Mouse (Mus musculus) heart, embryonic 15.5 days (tissue): Measurements from ENCODE around the gene Nbea. TPM values are rescaled to one million over a fixed set of nuclear protein-coding genes. Genes with fewer than 3 reads are reported as not detected.

Source experiments
- ATAC-seq: fragments of 200-750 bp; cut with Nextera tagmentation; replicated peaks from 2 replicates; pipeline ENCODE4 v1.8.0; 2017; ENCODE audit warnings: low read depth, moderate TSS enrichment; ENCODE audit not compliant: insufficient number of reproducible peaks, insufficient read depth, low FRiP score
- H3K27ac ChIP-seq: fragments of 300-500 bp; sonication (generic); 2 replicates; pipeline ENCODE4 v1.5.1; 2015; ENCODE audit warnings: mild to moderate bottlenecking, inconsistent platforms
- H3K27me3 ChIP-seq: fragments of 300-500 bp; sonication (generic); 2 replicates; pipeline ENCODE4 v1.6.1; 2015; ENCODE audit warnings: inconsistent platforms
- H3K36me3 ChIP-seq: fragments of 300-500 bp; sonication (generic); 2 replicates; pipeline ENCODE4 v1.6.1; 2015; ENCODE audit warnings: mild to moderate bottlenecking, inconsistent platforms
- H3K4me1 ChIP-seq: fragments of 300-500 bp; sonication (generic); replicated peaks from 2 replicates; pipeline ENCODE4 v1.6.1; 2015; ENCODE audit warnings: inconsistent platforms
- H3K4me2 ChIP-seq: fragments of 300-500 bp; sonication (generic); 2 replicates; pipeline ENCODE4 v1.6.1; 2015; ENCODE audit warnings: inconsistent platforms, mild to moderate bottlenecking, moderate library complexity
- H3K4me3 ChIP-seq: fragments of 300-500 bp; sonication (generic); 2 replicates; pipeline ENCODE4 v1.5.1; 2015; ENCODE audit warnings: mild to moderate bottlenecking, inconsistent platforms
- H3K9ac ChIP-seq: fragments of 300-500 bp; sonication (generic); 2 replicates; pipeline ENCODE4 v1.6.1; 2015; ENCODE audit warnings: mild to moderate bottlenecking, inconsistent platforms
- H3K9me3 ChIP-seq: fragments of 300-500 bp; sonication (generic); replicated peaks from 2 replicates; pipeline ENCODE4 v1.6.1; 2016; ENCODE audit warnings: inconsistent platforms
- WGBS: fragments of 180-500 bp; shearing (Covaris S2); methylation state at CpG from one replicate; pipeline ENCODE4 v1.1.7; 2015; ENCODE audit warnings: mixed read lengths; 5-methylcytosine and 5-hydroxymethylcytosine counted together
- polyA plus RNA-seq: library from polyadenylated mRNA; unstranded; fragments of >200 nt; fragmentation: Nextera tagmentation; extraction: Ambion mirVana; gene quantifications from 2 replicates; pipeline ENCODE4 v1.2.1, GENCODE M21; 2015

The Nbea gene
- polyA plus RNA-seq, 1 experiment from 2014 or later, result 6.7 TPM

DNA sequence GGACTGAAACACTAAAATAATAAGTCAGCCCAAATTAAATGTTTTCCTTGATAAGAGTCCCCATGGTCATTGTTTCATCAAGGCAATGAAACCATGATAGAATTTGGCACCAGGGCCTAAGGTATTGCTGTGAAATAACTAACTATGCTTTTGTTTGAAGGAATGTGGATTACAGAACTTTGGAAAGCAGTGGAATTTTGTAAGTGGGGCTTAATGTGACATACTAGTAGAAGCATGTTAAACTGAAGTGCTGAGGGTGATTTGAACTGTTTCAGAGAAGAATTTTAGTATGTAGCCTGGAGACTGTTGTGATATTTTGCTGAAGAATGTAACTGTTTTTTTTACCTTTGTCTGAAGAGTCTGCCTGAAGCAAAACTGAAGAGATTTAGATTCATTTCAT lies 66.9 kb downstream of the Nbea start:
- Histone ChIP-seq H3K4me2 (no peak overlapping the region), H3K9ac (no peak overlapping the region), H3K4me1 (no peaks in the 10 kb centered on the region), H3K27ac (no peak overlapping the region), H3K27me3 (no peaks in the 10 kb centered on the region), H3K4me3 (no peak overlapping the region), H3K36me3 (no peaks in the 10 kb centered on the region), H3K9me3 (no peaks in the 10 kb centered on the region)
- no peak for ATAC-seq

DNA sequence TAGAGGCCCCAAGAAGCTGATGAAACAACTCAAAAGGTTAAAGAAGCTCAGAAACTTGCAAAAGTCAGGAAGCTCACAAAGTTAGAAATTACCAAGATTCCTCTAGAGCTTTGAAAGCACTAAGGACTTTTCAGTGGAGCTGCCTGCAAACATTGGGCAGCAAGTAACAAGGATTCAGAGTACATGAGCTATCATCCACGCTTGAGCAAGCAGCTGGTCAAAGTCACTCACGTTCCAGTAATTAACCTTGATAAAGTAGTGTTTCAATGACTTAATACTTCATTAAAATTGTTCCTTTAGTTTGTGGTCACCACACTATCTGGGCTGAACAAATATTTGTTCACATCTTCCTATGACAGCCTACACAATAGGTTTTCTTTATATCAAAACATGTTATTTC lies 75.4 kb downstream of the Nbea start:
- Histone ChIP-seq H3K4me1 (no peaks in the 10 kb centered on the region), H3K4me3 (no peak overlapping the region), H3K4me2 (no peak overlapping the region), H3K9me3 (no peaks in the 10 kb centered on the region), H3K36me3 (no peaks in the 10 kb centered on the region), H3K27ac (no peak overlapping the region), H3K9ac (no peak overlapping the region), H3K27me3 (no peaks in the 10 kb centered on the region)
- ATAC-seq, result no peak
- WGBS, result 68% methylated on average over 2 of the region's 2 CpGs

DNA sequence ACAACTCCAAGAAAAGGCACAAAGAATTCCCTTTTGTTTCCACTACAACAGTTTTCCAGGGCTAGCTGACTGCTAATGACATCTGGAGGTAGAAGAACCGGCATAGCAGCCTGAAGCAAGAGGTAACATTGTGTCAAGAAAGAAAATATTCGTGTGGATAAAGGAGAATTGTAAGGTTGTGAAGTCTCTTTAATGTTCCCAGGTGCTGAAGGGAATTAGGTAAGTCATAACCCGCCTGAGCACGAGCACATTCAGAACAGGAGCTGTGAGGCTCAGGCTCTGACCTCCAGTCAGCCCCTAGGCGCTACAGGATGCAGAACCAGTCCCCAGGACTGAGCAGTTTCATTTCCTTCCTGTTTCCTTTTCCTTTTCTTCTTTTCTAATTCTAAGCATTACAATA lies 86.4 kb downstream of the Nbea start:
- H3K27ac ChIP-seq, result peak overlapping the region; percentile 28; the same call in 1 of the 2 replicates
- no peaks in the 10 kb centered on the region; the same call in 1 of the 2 replicates for H3K4me1 ChIP-seq
- no peak overlapping the region for H3K4me2 ChIP-seq
- no peak overlapping the region for H3K4me3 ChIP-seq
- H3K9me3 ChIP-seq, result no peaks in the 10 kb centered on the region
- H3K36me3 ChIP-seq, result no peaks in the 10 kb centered on the region
- no peak for ATAC-seq
- WGBS, result 39% methylated on average over 5 of the region's 5 CpGs
- H3K27me3 ChIP-seq, result no peaks in the 10 kb centered on the region
- H3K9ac ChIP-seq, result no peak overlapping the region

DNA sequence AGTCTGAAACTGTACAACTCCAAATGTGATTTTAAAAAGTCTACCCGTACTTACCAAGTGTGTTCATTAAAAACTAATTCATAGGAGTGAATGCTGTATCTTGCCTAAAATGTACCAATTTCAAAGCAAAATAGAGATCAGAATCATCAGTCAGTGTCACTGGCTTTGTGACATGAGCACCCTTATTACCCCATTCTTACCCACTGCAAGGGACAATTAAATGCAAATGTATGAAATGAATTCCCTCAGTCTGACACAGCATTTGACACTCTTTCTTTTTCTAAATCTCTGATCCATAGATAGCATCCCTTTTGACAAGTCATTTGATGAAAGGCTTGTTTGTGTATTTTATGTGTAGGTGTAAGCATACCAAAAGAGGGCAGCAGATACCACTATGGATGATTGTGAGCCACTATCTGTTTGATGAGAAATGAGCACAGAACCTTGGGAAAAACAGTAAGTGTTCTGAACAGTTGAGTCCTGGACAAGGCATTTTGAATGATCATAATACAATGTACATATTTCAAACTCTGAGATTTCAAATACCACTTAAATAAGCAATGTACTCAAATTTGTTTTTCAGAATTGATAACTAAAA lies 104.4 kb downstream of the Nbea start:
- Histone ChIP-seq H3K36me3 (no peaks in the 10 kb centered on the region; the same call in 1 of the 2 replicates), H3K27me3 (no peaks in the 10 kb centered on the region), H3K9me3 (no peaks in the 10 kb centered on the region), H3K27ac (no peak overlapping the region), H3K4me2 (no peak overlapping the region), H3K4me1 (no peaks in the 10 kb centered on the region), H3K4me3 (no peak overlapping the region), H3K9ac (no peak overlapping the region)
- no peak for ATAC-seq
- WGBS, result 82% methylated on average over 1 of the region's 1 CpGs

DNA sequence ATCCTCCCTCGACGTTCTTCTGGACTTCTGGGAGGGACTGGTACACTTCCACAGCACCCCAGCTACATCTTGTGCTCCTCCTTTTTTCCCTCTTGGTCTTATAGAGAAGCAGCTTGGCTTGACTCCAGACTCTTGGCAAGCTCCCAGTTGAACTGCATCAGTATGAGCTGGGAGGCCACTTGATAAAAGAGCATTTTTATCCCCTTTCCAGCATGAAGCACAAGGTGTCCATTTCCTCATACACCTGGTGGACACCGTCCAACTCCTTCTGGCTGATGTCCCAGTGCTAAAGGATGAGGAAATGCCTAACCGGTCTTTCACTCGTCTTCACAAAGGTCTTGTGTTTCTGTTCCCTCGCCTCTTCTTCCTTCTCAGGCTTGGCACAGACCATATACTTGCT lies 115.7 kb downstream of the Nbea start:
- Histone ChIP-seq H3K9ac (no peak overlapping the region), H3K4me2 (no peak overlapping the region), H3K9me3 (no peaks in the 10 kb centered on the region), H3K4me3 (no peak overlapping the region), H3K27ac (no peak overlapping the region), H3K36me3 (no peaks in the 10 kb centered on the region), H3K27me3 (no peaks in the 10 kb centered on the region), H3K4me1 (peaks cover 2% of the 10 kb centered on the region; the same call in 1 of the 2 replicates)
- 49% methylated on average over 6 of the region's 6 CpGs for WGBS
- no peak for ATAC-seq

DNA sequence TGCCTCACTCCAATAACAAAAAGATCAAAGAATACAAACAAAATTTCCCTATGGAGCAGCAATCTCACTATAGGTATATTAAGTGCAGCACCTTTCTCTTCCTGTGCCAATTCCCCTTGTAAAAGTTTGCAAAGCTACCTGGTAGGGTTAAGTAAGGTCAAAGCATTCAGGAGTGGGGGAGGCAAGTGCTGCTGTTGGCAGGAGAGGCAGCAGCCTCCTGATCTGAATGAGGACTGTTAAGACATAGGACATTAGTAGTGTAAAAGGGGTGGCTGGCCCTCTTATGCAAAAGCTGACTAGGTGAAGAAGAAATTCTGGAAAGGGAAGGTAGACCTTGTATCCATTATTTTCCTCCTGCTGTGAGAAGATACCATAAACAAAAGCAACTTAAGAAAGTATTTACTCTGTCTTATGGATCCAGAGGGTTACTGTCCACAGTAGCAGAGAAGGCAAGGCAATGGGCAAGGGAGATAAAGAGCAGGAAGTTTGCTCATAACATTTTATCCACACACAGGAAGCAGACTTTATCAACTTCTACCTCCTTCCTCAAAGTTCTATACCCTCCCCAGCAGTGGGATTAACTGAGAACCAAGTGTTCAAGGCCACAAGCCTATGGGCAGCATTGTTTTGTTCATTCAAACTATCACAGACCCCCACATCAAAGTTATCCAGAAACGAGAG lies 117.0 kb downstream of the Nbea start:
- peaks cover 2% of the 10 kb centered on the region; the same call in 1 of the 2 replicates for H3K4me1 ChIP-seq
- ATAC-seq, result no peak
- H3K36me3 ChIP-seq, result no peaks in the 10 kb centered on the region
- H3K27me3 ChIP-seq, result no peaks in the 10 kb centered on the region
- no peaks in the 10 kb centered on the region for H3K9me3 ChIP-seq
- no peak overlapping the region for H3K27ac ChIP-seq
- H3K9ac ChIP-seq, result no peak overlapping the region
- 81% methylated on average over 1 of the region's 1 CpGs for WGBS
- no peak overlapping the region for H3K4me2 ChIP-seq
- no peak overlapping the region for H3K4me3 ChIP-seq

DNA sequence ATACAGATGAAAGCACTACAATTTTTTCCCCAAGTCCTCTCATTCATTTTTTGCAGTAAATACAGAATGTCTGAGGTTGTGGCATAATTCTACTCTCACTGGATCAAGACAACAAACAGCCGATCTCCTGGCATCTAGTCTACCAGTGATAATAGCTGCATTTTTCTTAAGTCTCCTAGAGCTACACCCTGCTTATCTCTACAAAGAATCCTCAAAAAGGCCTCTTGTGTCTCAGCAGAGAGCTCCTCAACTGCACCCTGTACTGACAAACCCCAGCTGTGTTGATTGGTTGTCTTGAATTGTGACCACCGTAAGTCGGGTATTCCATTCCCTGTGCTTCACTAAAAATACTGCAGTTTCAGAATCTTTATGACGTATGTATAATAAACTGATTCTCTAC lies 118.3 kb downstream of the Nbea start:
- Histone ChIP-seq H3K4me3 (no peak overlapping the region), H3K4me2 (no peak overlapping the region), H3K36me3 (no peaks in the 10 kb centered on the region), H3K27ac (no peak overlapping the region), H3K9ac (no peak overlapping the region), H3K4me1 (peaks cover 2% of the 10 kb centered on the region; the same call in 1 of the 2 replicates), H3K27me3 (no peaks in the 10 kb centered on the region), H3K9me3 (no peaks in the 10 kb centered on the region)
- 69% methylated on average over 4 of the region's 4 CpGs for WGBS
- no peak for ATAC-seq

DNA sequence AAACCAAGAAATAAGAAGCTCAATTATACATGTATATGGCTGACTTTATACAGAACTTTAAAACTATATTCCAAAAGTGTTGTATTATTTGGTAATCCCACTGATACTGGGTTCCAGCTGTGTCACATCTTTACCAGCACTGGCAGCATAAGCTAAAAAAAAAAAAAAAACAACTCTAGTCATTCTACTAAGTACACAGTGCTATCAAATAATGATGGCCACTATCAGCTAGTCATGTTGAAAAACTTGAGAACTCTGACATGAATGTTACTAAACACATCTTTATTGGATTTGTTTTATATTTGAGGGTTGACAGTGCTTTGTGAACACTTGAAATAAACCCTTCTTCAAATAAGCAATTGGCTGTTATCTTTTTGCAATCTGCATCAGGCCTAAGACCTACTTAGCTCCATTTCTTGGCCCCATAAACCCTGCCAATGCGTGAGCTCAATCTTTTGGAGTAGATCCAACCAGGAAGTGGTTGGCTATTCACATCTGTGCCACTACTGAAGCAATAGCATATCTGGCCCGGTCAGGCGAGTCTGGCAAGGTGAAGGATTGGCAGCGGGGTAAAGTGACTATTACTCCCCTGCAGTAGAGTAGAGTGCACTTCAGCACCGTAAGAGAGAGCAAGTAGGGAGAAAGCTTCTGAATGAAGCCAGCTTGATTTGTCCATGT lies 137.7 kb downstream of the Nbea start:
- H3K4me2 ChIP-seq, result no peak overlapping the region
- no peaks in the 10 kb centered on the region for H3K9me3 ChIP-seq
- WGBS, result 77% methylated on average over 5 of the region's 5 CpGs
- 0 out of 2 replicates have a peak, but pooled peaks cover 2% of the 10 kb centered on the region for H3K4me1 ChIP-seq
- no peak overlapping the region for H3K27ac ChIP-seq
- no peak overlapping the region for H3K4me3 ChIP-seq
- H3K36me3 ChIP-seq, result no peaks in the 10 kb centered on the region
- no peak overlapping the region for H3K9ac ChIP-seq
- no peaks in the 10 kb centered on the region for H3K27me3 ChIP-seq
- ATAC-seq, result no peak

DNA sequence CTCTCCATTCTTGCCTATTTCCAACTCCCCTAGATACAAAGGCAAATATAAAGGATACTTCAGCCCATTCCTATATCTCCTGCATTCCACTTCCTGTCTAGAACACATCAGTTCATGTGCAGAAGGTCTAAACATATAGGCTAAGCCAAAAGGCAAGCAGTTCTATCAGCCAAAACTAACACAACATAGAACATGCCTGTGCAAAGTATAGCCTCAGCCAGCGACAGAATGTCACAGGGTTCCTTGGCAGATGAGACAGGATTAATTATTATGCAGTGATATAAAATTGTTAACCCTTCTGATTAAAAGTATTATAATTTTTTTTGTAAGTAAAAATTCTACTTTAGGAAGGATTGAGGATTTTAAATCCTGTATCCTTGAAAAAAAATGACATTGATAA lies 140.4 kb downstream of the Nbea start:
- H3K4me1 ChIP-seq, result no peaks in the 10 kb centered on the region

DNA sequence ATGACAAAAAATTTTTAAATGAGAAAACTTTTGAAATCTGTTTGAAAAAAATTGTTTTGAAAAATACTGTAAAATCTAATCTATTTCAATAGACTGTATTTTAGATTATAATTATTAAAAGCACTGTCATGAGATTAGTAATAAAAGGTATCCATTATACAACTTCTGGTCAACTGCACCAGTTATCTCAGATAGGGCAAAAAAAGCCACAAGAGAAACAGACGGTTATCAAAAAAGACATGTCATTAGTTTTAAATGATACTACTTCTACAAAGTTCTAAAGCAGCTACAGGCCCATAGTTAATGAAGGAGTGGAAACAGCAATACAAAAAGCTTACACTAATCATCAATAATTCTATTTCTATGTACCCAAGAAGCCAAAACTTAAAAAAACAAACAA lies 144.0 kb downstream of the Nbea start:
- WGBS, result 83% methylated on average over 1 of the region's 1 CpGs
- H3K4me1 ChIP-seq, result no peaks in the 10 kb centered on the region
- no peaks in the 10 kb centered on the region for H3K36me3 ChIP-seq

More for the DNA sequence above, 140.4 kb downstream of the Nbea start:
- no peaks in the 10 kb centered on the region for H3K9me3 ChIP-seq
- H3K27ac ChIP-seq, result no peak overlapping the region
- no peaks in the 10 kb centered on the region for H3K36me3 ChIP-seq
- WGBS, result 69% methylated on average over 1 of the region's 1 CpGs
- H3K4me2 ChIP-seq, result no peak overlapping the region
- no peaks in the 10 kb centered on the region for H3K27me3 ChIP-seq
- ATAC-seq, result no peak
- no peak overlapping the region for H3K9ac ChIP-seq
- H3K4me3 ChIP-seq, result no peak overlapping the region

DNA sequence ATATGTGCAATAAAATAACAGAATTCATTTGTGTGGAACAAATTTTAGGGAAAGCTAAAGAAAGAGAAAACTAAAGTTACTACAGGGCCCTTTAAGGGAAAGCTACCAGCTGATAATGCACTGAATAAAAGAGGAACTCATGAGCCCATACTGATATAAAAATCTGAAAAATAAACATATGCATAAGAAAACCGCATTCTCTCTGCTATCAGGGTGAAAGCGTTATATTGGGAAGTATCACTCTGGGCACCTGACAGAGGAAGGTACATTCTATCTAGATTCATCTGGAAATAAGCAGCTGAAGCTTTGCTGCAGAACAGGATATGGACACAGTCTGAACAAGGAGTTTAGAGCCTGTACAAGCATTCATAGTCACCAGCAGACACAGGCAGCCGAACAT lies 148.9 kb downstream of the Nbea start:
- no peaks in the 10 kb centered on the region for H3K4me1 ChIP-seq
- H3K27ac ChIP-seq, result no peak overlapping the region
- no peak overlapping the region for H3K4me3 ChIP-seq
- no peak overlapping the region for H3K9ac ChIP-seq
- H3K27me3 ChIP-seq, result no peaks in the 10 kb centered on the region
- WGBS, result 74% methylated on average over 3 of the region's 3 CpGs
- no peaks in the 10 kb centered on the region for H3K9me3 ChIP-seq
- H3K4me2 ChIP-seq, result no peak overlapping the region
- H3K36me3 ChIP-seq, result no peaks in the 10 kb centered on the region
- ATAC-seq, result no peak

More for the DNA sequence above, 144.0 kb downstream of the Nbea start:
- Histone ChIP-seq H3K9me3 (no peaks in the 10 kb centered on the region), H3K4me2 (no peak overlapping the region), H3K9ac (no peak overlapping the region), H3K4me3 (no peak overlapping the region), H3K27me3 (no peaks in the 10 kb centered on the region), H3K27ac (no peak overlapping the region)
- ATAC-seq, result no peak
